Mouse (Mus musculus) forelimb bud, embryonic 11.5 days (tissue): ENCODE data around the gene Trp53i13.

Source experiments
- DNase-seq: peaks from one replicate; pipeline ENCODE4 v3.0.0-alpha.2; 2012; ENCODE audit warnings: low read depth, low spot score

The Trp53i13 gene

GRCm38 (mm10) chr11:77463101-77463445 lies 52.7 kb downstream of the Trp53i13 start:
- no peak for DNase-seq

GRCm38 (mm10) chr11:77462283-77463100 lies 53.3 kb downstream of the Trp53i13 start, which contains the start of gene Coro6:
Gene Coro6 (plus strand): TSS chr11:77462411.
- peak; percentile 24 for DNase-seq

GRCm38 (mm10) chr11:77461856-77462255 lies 53.9 kb downstream of the Trp53i13 start:
- DNase-seq = no peak
